Mouse (Mus musculus) forebrain, embryonic 10.5 days (tissue): Measurements from ENCODE around the gene D1Pas1. TPM values are rescaled to one million over a fixed set of nuclear protein-coding genes. Genes with fewer than 3 reads are reported as not detected.

Experiments used
- DNase-seq: peaks from one replicate; pipeline ENCODE4 v3.0.0-alpha.2; 2017; ENCODE audit warnings: low spot score; ENCODE audit errors: extremely low spot score
- H3K27ac ChIP-seq: fragments of 300-500 bp; sonication (generic); 2 replicates; pipeline ENCODE4 v1.5.1; 2016; ENCODE audit warnings: mild to moderate bottlenecking
- H3K27me3 ChIP-seq: fragments of 300-500 bp; sonication (generic); 2 replicates; pipeline ENCODE4 v1.6.1; 2016; ENCODE audit warnings: mild to moderate bottlenecking; ENCODE audit not compliant: poor library complexity, severe bottlenecking
- H3K36me3 ChIP-seq: fragments of 300-500 bp; sonication (generic); replicated peaks from 2 replicates; pipeline ENCODE4 v1.6.1; 2016; ENCODE audit warnings: mild to moderate bottlenecking, moderate library complexity
- H3K4me1 ChIP-seq: fragments of 300-500 bp; sonication (generic); 2 replicates; pipeline ENCODE4 v1.6.1; 2016
- H3K4me3 ChIP-seq: fragments of 300-500 bp; sonication (generic); 2 replicates; pipeline ENCODE4 v1.5.1; 2016; ENCODE audit warnings: mild to moderate bottlenecking, moderate library complexity
- H3K9me3 ChIP-seq: fragments of 300-500 bp; sonication (generic); 2 replicates; pipeline ENCODE4 v1.6.1; 2016; ENCODE audit warnings: mild to moderate bottlenecking, moderate library complexity
- WGBS: fragments of 180-500 bp; shearing (Covaris S2); methylation state at CpG from one replicate; pipeline ENCODE4 v1.1.7; 2016; 5-methylcytosine and 5-hydroxymethylcytosine counted together
- polyA plus RNA-seq: library from polyadenylated mRNA; unstranded; fragments of >200 nt; fragmentation: Nextera tagmentation; extraction: Ambion mirVana; gene quantifications from 2 replicates; pipeline ENCODE4 v1.2.1, GENCODE M21; 2016

The D1Pas1 gene
- polyA plus RNA-seq, 1 experiment from 2014 or later, result not detected

DNA sequence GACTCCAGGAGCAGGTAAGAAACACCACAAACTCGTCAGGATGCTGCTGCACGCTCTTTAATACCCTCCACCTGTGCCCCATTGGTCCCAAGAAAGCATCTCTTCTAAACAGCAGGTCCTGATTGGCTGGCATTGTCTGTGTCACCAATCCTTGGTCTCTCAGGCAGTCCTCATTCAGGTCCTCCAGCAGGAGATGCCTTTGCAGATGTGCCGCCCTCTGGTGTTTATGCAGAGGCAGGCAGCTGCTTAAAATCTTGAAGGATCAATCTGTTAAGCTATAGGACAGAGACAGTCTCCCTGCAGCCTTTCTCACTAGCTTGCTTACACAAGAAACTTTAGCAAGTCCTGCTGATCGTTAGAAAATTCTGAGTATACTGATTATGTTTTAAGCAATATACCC, 7.8 kb upstream of the D1Pas1 start:
- Histone ChIP-seq H3K36me3 (no peaks in the 10 kb centered on the region), H3K9me3 (no peaks in the 10 kb centered on the region), H3K27ac (no peak overlapping the region), H3K27me3 (no peaks in the 10 kb centered on the region), H3K4me1 (peaks cover 5% of the 10 kb centered on the region; the same call in 1 of the 2 replicates), H3K4me3 (no peak overlapping the region)
- no peak for DNase-seq
- 60% methylated on average over 4 of the region's 4 CpGs for WGBS

DNA sequence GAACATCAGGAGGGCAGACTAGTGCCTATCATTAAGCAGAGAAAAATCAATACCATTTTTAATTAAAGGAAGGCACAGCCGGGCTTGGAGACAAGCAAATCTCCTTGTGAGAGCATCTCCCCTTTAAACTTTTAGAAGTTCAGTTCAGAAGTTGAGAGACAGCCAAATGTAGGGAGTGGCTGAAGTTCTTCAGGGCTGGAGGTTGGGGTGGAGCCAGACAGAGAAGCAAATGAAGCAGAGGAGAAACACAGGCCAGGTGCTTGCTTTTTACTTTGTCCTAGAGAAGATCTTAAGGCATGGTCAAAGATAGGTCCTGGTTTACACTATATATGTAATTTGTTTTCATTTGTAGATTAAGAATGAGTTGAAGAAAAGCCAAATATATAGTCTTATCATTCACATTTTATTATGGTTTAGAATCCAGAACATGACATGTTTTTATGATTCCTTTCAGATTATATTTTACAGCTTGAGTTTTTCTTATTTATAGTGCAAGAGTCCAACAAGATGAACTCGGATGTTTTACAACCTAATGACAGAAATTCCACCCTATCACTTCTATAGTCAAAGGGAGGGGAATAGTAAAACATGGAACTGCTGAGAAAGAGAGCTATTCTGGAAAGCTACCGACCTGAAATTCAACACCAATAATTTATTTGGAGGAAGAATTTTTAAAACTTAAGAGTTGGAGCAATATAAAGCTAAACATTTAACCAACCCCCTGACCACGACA, 2.9 kb upstream of the D1Pas1 start:
- Histone ChIP-seq H3K27ac (no peak overlapping the region), H3K27me3 (no peaks in the 10 kb centered on the region), H3K36me3 (peaks cover 3% of the 10 kb centered on the region; the same call in 1 of the 2 replicates), H3K9me3 (peaks cover 29% of the 10 kb centered on the region), H3K4me3 (no peak overlapping the region), H3K4me1 (no peaks in the 10 kb centered on the region)
- DNase-seq, result no peak
- 78% methylated on average over 4 of the region's 4 CpGs for WGBS

DNA sequence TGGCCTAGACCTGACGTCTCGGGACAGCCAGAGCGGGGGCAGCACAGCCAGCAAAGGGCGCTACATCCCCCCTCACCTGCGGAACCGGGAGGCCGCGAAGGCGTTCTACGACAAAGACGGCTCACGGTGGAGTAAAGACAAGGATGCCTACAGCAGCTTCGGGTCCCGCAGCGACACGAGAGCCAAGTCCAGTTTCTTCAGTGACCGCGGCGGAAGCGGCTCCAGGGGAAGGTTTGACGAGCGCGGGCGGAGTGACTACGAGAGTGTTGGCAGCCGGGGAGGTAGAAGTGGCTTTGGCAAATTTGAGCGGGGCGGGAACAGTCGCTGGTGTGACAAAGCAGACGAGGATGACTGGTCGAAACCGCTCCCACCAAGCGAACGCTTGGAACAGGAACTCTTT, 710 bp downstream of the D1Pas1 start:
- WGBS, result 88% methylated on average over 34 of the region's 34 CpGs
- H3K27me3 ChIP-seq, result no peaks in the 10 kb centered on the region
- peaks cover 34% of the 10 kb centered on the region for H3K9me3 ChIP-seq
- no peak overlapping the region for H3K27ac ChIP-seq
- peaks cover 3% of the 10 kb centered on the region; the same call in 1 of the 2 replicates for H3K36me3 ChIP-seq
- no peaks in the 10 kb centered on the region for H3K4me1 ChIP-seq
- no peak for DNase-seq
- H3K4me3 ChIP-seq, result no peak overlapping the region

DNA sequence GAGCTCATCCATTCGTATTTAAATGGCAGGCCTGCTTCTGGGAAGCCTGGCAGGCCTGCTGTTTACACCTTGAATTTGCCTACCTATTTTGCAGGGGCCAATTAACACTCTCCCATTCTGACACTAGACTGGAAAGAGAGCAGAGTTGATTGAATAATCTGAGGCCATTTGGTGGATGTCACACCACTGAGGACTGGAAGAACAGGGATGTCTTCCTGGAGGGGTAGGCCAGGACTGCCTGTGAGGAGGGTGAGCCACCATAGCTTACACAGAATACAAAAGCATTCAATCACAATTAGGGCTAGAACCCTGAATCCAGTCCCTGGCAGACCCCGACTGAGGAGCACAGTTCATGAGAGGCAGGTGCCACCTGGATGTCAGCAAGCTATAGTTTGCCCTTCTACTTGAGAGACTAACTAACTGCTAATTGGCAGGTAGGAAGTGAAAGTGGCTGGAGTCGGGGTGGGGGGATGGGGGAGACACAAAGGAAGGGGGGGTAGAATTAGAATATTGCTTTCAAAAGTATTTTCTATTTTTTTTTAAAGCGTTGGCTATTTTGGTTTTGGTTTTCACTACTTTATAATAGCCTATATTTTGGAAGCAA, 9.8 kb downstream of the D1Pas1 start:
- 66% methylated on average over 4 of the region's 4 CpGs for WGBS

DNA sequence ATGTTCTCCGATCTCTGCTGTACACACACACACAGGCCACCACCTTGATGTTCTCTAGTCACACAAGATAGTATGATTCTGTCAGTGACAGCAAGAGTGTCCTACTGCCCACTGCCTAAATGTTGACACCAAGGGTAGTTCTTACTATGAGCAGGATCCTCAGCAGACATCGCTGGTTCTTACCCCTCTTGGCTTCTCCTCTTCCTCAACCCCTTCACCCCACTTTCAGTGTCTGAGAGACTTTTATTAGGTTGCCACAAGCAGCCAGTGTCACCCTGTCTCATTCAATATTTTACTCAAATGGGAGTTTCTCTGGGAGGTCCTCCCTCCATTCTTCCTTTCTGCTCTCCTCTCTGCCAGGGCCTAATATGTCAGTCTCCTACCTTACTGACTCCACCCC, 10.6 kb downstream of the D1Pas1 start:
- WGBS, result 97% methylated on average over 2 of the region's 2 CpGs
- H3K27ac ChIP-seq, result no peak overlapping the region
- H3K9me3 ChIP-seq, result no peaks in the 10 kb centered on the region
- H3K4me1 ChIP-seq, result peaks cover 28% of the 10 kb centered on the region
- no peaks in the 10 kb centered on the region for H3K27me3 ChIP-seq
- H3K36me3 ChIP-seq, result no peaks in the 10 kb centered on the region
- no peak for DNase-seq
- no peak overlapping the region for H3K4me3 ChIP-seq

More for the DNA sequence above, 9.8 kb downstream of the D1Pas1 start:
- H3K4me1 ChIP-seq, result peaks cover 28% of the 10 kb centered on the region
- no peak overlapping the region for H3K27ac ChIP-seq
- no peak overlapping the region for H3K4me3 ChIP-seq
- no peak for DNase-seq
- no peaks in the 10 kb centered on the region for H3K36me3 ChIP-seq
- no peaks in the 10 kb centered on the region for H3K27me3 ChIP-seq
- H3K9me3 ChIP-seq, result no peaks in the 10 kb centered on the region

DNA sequence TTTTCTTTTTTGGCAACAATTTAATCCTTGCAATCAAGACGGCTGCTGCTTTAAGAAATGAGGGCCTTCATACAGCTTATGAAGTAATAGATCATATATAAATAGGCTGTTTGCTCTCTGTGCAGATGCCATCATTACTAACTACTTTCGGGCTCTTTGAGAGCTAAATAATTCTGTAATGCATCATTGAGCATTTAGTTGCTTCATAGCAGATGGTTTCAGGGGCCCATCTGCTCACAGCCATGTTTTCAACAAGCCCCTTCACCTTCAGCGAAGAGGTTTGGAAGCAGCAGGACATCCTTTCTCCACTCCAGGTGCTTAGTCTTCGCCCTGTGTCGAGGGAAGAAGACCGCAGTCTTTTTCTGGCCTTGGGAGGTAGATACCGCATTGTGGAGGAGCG, 12.2 kb downstream of the D1Pas1 start:
- Histone ChIP-seq H3K36me3 (no peaks in the 10 kb centered on the region), H3K27me3 (no peaks in the 10 kb centered on the region), H3K4me1 (peaks cover 28% of the 10 kb centered on the region), H3K27ac (peak overlapping the region; percentile 61), H3K9me3 (no peaks in the 10 kb centered on the region), H3K4me3 (no peak overlapping the region)
- WGBS, result 87% methylated on average over 8 of the region's 8 CpGs
- DNase-seq, result no peak

DNA sequence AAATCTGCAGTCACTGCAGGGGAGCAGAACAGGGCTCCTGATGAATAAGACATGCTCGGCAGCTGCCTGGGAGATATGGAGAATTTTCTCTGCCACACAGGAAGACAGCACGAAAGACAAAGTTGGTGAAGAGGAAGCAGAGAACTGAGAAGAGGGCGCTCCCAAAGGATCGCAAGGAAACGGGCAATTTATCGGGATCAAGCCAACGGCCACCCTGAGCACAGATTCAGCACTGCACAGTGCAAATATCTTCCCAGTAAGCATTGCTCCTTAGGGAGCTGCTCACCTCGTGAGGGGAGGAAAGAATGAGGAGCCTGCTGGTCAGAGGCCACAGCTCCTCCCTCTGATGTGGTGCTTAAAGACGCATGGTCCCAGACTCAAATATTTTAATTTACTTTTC, 13.3 kb downstream of the D1Pas1 start:
- Histone ChIP-seq H3K4me3 (no peak overlapping the region), H3K36me3 (no peaks in the 10 kb centered on the region), H3K27me3 (no peaks in the 10 kb centered on the region), H3K27ac (peak overlapping the region; percentile 61; the same call in 1 of the 2 replicates), H3K4me1 (peaks cover 28% of the 10 kb centered on the region), H3K9me3 (no peaks in the 10 kb centered on the region)
- WGBS, result 76% methylated on average over 9 of the region's 9 CpGs
- DNase-seq, result no peak

DNA sequence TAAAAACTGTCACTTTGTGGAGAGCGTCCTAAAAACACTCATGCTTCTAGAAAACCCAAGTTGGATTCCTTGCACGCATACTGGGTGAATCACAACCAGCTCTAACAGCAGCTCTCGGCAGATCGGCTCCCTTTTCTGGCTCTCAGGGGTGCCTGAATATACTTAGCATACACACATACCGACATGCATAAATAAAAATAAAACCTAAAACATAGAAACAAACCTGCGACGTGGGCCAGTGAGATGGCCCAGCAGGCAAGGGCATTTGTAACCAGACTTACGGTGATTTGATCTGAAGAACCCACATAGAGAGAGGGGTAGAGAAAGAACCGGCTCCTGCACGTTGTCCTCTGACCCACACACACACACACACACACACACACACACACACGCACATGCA, 17.9 kb downstream of the D1Pas1 start:
- no peaks in the 10 kb centered on the region for H3K9me3 ChIP-seq
- H3K4me3 ChIP-seq, result no peak overlapping the region
- no peaks in the 10 kb centered on the region for H3K36me3 ChIP-seq
- 90% methylated on average over 11 of the region's 11 CpGs for WGBS
- H3K4me1 ChIP-seq, result peaks cover 6% of the 10 kb centered on the region
- DNase-seq, result no peak
- no peaks in the 10 kb centered on the region for H3K27me3 ChIP-seq
- no peak overlapping the region for H3K27ac ChIP-seq

DNA sequence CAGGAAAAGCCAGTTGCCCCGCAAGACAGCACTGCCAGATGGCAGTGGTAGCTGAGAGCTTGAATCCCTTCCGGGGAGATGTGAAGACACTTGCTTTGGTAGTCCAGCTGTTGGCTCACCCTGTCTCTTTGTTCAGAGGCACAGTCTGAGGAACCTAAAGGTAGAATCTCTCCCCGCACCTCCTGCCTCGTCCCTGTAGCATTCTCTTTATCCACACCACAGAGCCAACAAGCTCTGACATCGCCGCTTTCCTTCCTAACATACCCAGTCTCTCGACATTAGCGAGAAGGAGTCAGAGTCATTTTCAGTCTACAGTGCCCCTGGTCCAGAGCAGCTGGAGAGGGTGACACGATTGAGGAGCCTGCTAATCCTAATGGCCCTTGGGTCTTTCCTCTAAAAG, 18.9 kb downstream of the D1Pas1 start:
- no peaks in the 10 kb centered on the region for H3K9me3 ChIP-seq
- no peak overlapping the region for H3K4me3 ChIP-seq
- no peak for DNase-seq
- no peaks in the 10 kb centered on the region for H3K36me3 ChIP-seq
- peak overlapping the region; percentile 5; the same call in 1 of the 2 replicates for H3K27ac ChIP-seq
- H3K4me1 ChIP-seq, result no peaks in the 10 kb centered on the region; the same call in 1 of the 2 replicates
- no peaks in the 10 kb centered on the region for H3K27me3 ChIP-seq
- WGBS, result 88% methylated on average over 9 of the region's 9 CpGs

DNA sequence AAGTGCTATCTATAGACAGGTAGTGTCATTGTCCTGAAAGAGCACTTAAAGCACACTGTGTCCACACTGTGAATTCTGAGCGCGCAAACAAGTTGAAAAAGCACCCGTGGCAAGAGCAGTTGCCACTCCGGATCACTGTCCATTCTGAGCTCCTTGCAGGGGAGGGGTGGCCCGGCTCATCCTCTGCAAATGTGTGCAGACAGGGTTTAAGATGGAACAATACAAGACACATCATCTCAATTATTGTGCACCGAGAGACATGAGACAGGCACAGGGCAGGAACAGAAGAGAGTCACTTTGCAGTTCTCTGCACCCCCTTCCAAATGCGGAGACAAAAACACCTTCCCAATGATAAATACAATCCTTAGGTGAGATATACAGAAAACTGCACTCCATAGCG, 19.3 kb downstream of the D1Pas1 start:
- peak overlapping the region; percentile 5; the same call in 1 of the 2 replicates for H3K27ac ChIP-seq
- H3K9me3 ChIP-seq, result no peaks in the 10 kb centered on the region
- H3K27me3 ChIP-seq, result no peaks in the 10 kb centered on the region
- H3K4me1 ChIP-seq, result no peaks in the 10 kb centered on the region; the same call in 1 of the 2 replicates
- no peak overlapping the region for H3K4me3 ChIP-seq
- no peak for DNase-seq
- H3K36me3 ChIP-seq, result no peaks in the 10 kb centered on the region
- 90% methylated on average over 8 of the region's 8 CpGs for WGBS

DNA sequence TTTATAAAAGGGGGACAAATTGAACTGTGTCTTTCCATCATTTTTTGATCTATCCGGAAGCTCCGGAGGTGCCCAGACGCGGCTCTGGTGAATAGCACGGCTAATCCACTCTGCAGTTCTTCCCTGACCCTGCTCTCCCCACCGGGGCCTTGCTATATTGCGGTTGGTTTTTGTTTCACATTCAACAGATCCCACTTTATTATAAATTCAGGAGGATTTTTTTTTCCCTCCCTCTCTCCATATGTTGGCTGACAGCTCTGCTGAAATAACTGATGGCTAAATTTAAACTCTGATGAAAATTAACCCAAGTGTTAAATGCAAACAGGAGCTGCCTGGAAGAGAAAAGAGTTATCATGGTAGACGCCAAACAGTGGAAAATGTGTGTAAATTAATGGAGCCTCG, 21.1 kb downstream of the D1Pas1 start:
- H3K36me3 ChIP-seq, result no peaks in the 10 kb centered on the region
- no peak overlapping the region for H3K27ac ChIP-seq
- peak; percentile 10 for DNase-seq
- H3K4me1 ChIP-seq, result no peaks in the 10 kb centered on the region; the same call in 1 of the 2 replicates
- H3K9me3 ChIP-seq, result peaks cover 7% of the 10 kb centered on the region; the same call in 1 of the 2 replicates
- no peak overlapping the region for H3K4me3 ChIP-seq
- H3K27me3 ChIP-seq, result no peaks in the 10 kb centered on the region
- WGBS, result 75% methylated on average over 9 of the region's 9 CpGs

DNA sequence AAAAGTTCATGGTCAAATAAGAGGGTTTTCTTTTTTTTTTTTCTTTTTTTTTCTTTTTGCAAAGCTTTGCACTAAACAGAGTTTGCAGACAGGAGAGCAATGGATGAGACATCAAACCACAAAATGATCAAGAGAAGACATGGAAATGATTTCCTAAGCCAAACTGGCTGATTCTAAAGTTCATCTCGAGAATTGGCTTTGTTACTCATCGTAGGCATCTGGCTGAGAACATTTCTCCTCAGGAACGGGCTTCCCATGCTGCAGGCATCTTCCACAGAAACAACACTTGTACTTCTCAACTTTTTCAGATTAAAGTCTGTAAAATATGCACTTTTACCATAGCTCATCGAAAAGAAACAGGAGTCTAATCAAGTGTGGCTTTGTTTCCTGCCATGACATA, 21.6 kb downstream of the D1Pas1 start:
- Histone ChIP-seq H3K36me3 (no peaks in the 10 kb centered on the region), H3K9me3 (peaks cover 7% of the 10 kb centered on the region; the same call in 1 of the 2 replicates)
- 92% methylated on average over 4 of the region's 4 CpGs for WGBS

DNA sequence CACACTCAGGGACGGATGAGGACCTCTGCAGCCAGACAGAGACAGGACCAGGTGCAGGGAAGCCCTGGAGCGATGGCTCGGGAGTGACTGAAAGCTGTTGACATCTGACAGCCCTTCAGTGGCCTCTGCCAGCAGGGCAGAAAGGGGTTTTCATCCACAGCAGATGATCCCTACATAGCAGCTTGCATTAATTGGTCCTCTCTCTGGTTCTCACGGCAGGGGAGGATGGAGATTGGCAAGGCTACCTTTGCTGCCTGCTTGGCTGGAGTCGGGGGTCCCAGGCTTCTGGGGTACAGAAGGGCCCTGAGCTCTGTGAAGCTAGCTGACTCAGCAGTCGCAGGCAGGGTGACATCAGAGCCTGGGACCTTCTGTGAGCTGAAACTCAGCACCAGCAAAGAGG, 24.3 kb downstream of the D1Pas1 start:
- peak; percentile 12 for DNase-seq
- no peaks in the 10 kb centered on the region for H3K36me3 ChIP-seq
- H3K4me3 ChIP-seq, result no peak overlapping the region
- H3K9me3 ChIP-seq, result peaks cover 7% of the 10 kb centered on the region; the same call in 1 of the 2 replicates
- H3K4me1 ChIP-seq, result no peaks in the 10 kb centered on the region
- no peak overlapping the region for H3K27ac ChIP-seq
- no peaks in the 10 kb centered on the region for H3K27me3 ChIP-seq
- WGBS, result 74% methylated on average over 6 of the region's 6 CpGs

More for the DNA sequence above, 21.6 kb downstream of the D1Pas1 start:
- no peak for DNase-seq
- Histone ChIP-seq H3K4me1 (no peaks in the 10 kb centered on the region; the same call in 1 of the 2 replicates), H3K27ac (no peak overlapping the region), H3K4me3 (no peak overlapping the region), H3K27me3 (no peaks in the 10 kb centered on the region)
